Comparison of ENCODE assay signal across 8 mouse cellular contexts in the genomic region with DNA sequence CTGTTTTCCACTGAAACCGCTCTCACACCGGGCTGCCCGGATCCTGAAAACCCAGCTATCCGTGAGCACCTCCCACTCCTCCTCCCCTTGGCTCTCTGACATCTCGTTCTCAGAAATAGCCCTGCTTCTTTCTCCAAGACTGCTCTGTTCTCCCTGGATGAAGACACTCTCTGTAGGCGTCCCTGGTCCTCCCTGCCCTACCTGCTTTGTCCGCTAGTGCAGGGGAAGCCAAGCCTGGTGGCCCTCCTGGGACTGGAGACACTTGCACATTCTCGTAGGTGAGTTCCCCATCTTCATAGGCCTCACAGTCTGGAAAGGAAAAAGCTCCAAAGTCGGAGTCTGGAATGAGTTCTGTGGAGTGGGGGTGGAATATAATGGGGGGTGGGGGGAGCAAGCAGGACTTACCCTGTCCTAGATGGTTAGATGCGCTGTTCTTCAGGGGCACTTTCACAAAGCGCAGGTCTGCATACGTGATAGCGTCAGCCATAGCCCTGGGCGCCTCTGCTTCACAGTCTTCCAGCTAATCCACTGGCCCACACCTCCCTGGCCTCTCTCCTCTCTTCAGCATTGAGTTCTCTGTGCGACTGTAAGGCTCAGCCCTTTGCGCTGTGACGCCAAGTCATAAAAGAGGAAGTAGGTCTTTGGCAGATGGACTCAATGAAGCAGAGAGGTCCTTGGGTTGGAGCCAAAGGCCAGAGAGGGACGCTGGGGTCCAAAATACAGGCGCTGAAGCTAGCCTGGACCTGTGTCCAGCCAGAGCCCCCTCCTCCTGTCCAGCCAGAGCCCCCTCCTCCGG. TPM values are rescaled to one million over a fixed set of nuclear protein-coding genes. Genes with fewer than 3 reads are reported as not detected.
A peak's percentile ranks its signal among the peaks of the same experiment; 100 is the strongest.
DNase-seq lines count a peak whose midpoint lies in the region; ATAC-seq and TF ChIP-seq lines count a peak whose summit lies in the region.

Gene Cd72 (minus strand): TSS at position 588 of the 796 bp plus-strand sequence.

- H3K4me2 ChIP-seq in embryonic facial prominence, embryonic 13.5 days = peak within 1 kb of the TSS; percentile 67
- peak within 1 kb of the TSS; percentile 42 for H3K4me2 ChIP-seq in intestine, embryonic 14.5 days (ENCODE audit: low read length)
- peak within 1 kb of the TSS; percentile 47 for H3K4me2 ChIP-seq in midbrain, embryonic 14.5 days (ENCODE audit: low read length)

- DNase-seq in left cerebral cortex, adult 2 months (ENCODE audit: extremely low spot score in 1 of 2, low spot score in 2 of 2) = no peak
- no peak for DNase-seq in left cerebral cortex, adult 9 months (ENCODE audit: low spot score in 2 of 2)
- no peak for DNase-seq in intestine, embryonic 14.5 days (ENCODE audit: low spot score)
- no peak for DNase-seq in midbrain, embryonic 14.5 days
- no peak for DNase-seq in layer of hippocampus, postnatal 25 days (ENCODE audit: extremely low spot score in 1 of 2, low spot score in 1 of 2)
- no peak for DNase-seq in left cerebral cortex, postnatal 10 days (ENCODE audit: extremely low spot score in 1 of 2, low spot score in 2 of 2)
- DNase-seq in cerebellum, adult 9-10 months = no peak

- peak; percentile 10; the same call in 1 of the 2 replicates for TF ChIP-seq CTCF in left cerebral cortex, adult 2 months (IDR thresholded peaks at IDR 0.05)

- H3K4me1 ChIP-seq in embryonic facial prominence, embryonic 13.5 days = peaks cover 22% of the 10 kb centered on the region
- peaks cover 15% of the 10 kb centered on the region for H3K4me1 ChIP-seq in intestine, embryonic 14.5 days (replicated peaks; ENCODE audit: control insufficient read depth, insufficient read depth, low read length)
- H3K4me1 ChIP-seq in midbrain, embryonic 14.5 days (ENCODE audit: control insufficient read depth, insufficient read depth, low read length) = peaks cover 11% of the 10 kb centered on the region; the same call in 1 of the 2 replicates

- H3K27ac ChIP-seq in left cerebral cortex, adult 2 months = no peak within 1 kb of the TSS
- no peak within 1 kb of the TSS for H3K27ac ChIP-seq in embryonic facial prominence, embryonic 13.5 days
- no peak within 1 kb of the TSS for H3K27ac ChIP-seq in intestine, embryonic 14.5 days (ENCODE audit: low read depth)
- H3K27ac ChIP-seq in midbrain, embryonic 14.5 days (replicated peaks; ENCODE audit: low read depth, low read length) = no peak within 1 kb of the TSS

- no peak for ATAC-seq in embryonic facial prominence, embryonic 13.5 days (ENCODE audit: insufficient number of reproducible peaks, insufficient read depth, low FRiP score, low TSS enrichment, low read depth)
- ATAC-seq in intestine, embryonic 14.5 days (replicated peaks; ENCODE audit: low FRiP score, low TSS enrichment, low read depth) = no peak; the same call in 1 of the 2 replicates
- no peak for ATAC-seq in midbrain, embryonic 14.5 days (ENCODE audit: low FRiP score, low TSS enrichment)

- 32% methylated on average over 20 of the region's 20 CpGs for WGBS in embryonic facial prominence, embryonic 13.5 days
- 29% methylated on average over 20 of the region's 20 CpGs for WGBS in intestine, embryonic 14.5 days
- WGBS in midbrain, embryonic 14.5 days = 33% methylated on average over 20 of the region's 20 CpGs

- peaks cover 32% of the 10 kb centered on the region for H3K27me3 ChIP-seq in embryonic facial prominence, embryonic 13.5 days
- H3K27me3 ChIP-seq in intestine, embryonic 14.5 days (replicated peaks; ENCODE audit: control insufficient read depth, insufficient read depth, low read length) = peaks cover 30% of the 10 kb centered on the region
- H3K27me3 ChIP-seq in midbrain, embryonic 14.5 days (ENCODE audit: control insufficient read depth, insufficient read depth, low read length) = no peaks in the 10 kb centered on the region

- H3K9me3 ChIP-seq in embryonic facial prominence, embryonic 13.5 days = no peaks in the 10 kb centered on the region
- no peaks in the 10 kb centered on the region for H3K9me3 ChIP-seq in intestine, embryonic 14.5 days (ENCODE audit: control insufficient read depth, low read length)
- H3K9me3 ChIP-seq in midbrain, embryonic 14.5 days (ENCODE audit: control insufficient read depth, low read length) = no peaks in the 10 kb centered on the region

- no peak within 1 kb of the TSS for H3K4me3 ChIP-seq in left cerebral cortex, adult 2 months
- H3K4me3 ChIP-seq in embryonic facial prominence, embryonic 13.5 days = peak within 1 kb of the TSS; percentile 34
- peak within 1 kb of the TSS; percentile 20 for H3K4me3 ChIP-seq in intestine, embryonic 14.5 days (ENCODE audit: low read depth, low read length)
- peak within 1 kb of the TSS; percentile 10; the same call in 1 of the 2 replicates for H3K4me3 ChIP-seq in midbrain, embryonic 14.5 days (replicated peaks; ENCODE audit: low read depth, low read length)

- peak within 1 kb of the TSS; percentile 64 for H3K9ac ChIP-seq in embryonic facial prominence, embryonic 13.5 days
- H3K9ac ChIP-seq in intestine, embryonic 14.5 days (ENCODE audit: low read length) = peak within 1 kb of the TSS; percentile 13; the same call in 1 of the 2 replicates
- H3K9ac ChIP-seq in midbrain, embryonic 14.5 days (replicated peaks; ENCODE audit: low read length) = 0 out of 2 replicates have a peak within 1 kb of the TSS, but pooled peaks have one; percentile 16

- intact Hi-C loops in left cerebral cortex, adult 2 months (cut with DNase I) = no loop called here
- intact Hi-C loops in left cerebral cortex, postnatal 10 days (cut with DNase I) = no loop called here

- no peaks in the 10 kb centered on the region for H3K36me3 ChIP-seq in embryonic facial prominence, embryonic 13.5 days
- H3K36me3 ChIP-seq in intestine, embryonic 14.5 days (ENCODE audit: control insufficient read depth, insufficient read depth, low read length) = no peaks in the 10 kb centered on the region
- no peaks in the 10 kb centered on the region for H3K36me3 ChIP-seq in midbrain, embryonic 14.5 days (ENCODE audit: control insufficient read depth, insufficient read depth, low read length)

RNA-seq across cellular contexts. Expression of gene Cd72, which starts in this region (rescaled TPM):
- 1 to 10 TPM; 1.1 to 1.4 TPM for total RNA-seq in left cerebral cortex, adult 2 months (2021)
- polyA plus RNA-seq in embryonic facial prominence, embryonic 13.5 days (2015; fragmentation: Nextera tagmentation; extraction: Ambion mirVana) = 3.2 and 3.8 TPM in 2 replicates
- polyA plus RNA-seq in intestine, embryonic 14.5 days (2014; fragmentation: Nextera tagmentation; extraction: Ambion mirVana) = 4.2 and 4.8 TPM in 2 replicates
- 7.9 and 12.9 TPM in 2 replicates for polyA plus RNA-seq in midbrain, embryonic 14.5 days (2014; fragmentation: Nextera tagmentation; extraction: Ambion mirVana)
- total RNA-seq in layer of hippocampus, postnatal 25 days (2021) = under 1 TPM in 1 of 2 experiments, not detected in 1; 0.22 TPM
- total RNA-seq in left cerebral cortex, postnatal 10 days (2021) = 1 to 10 TPM in 1 of 2 experiments, not detected in 1; 1.2 TPM

Comparison
In these comparisons a context has a peak if more than half of its experiments do, and no peak if none do; other contexts are left out.
1. H3K9ac ChIP-seq: peak in every context shown above with its lines; median percentile 64 in embryonic facial prominence, embryonic 13.5 days; 16 in midbrain, embryonic 14.5 days; 13 in intestine, embryonic 14.5 days.